Mouse (Mus musculus) heart, embryonic 14.5 days (tissue): ENCODE measurements around the gene Ptgis. TPM values are rescaled to one million over a fixed set of nuclear protein-coding genes. Genes with fewer than 3 reads are reported as not detected.

Experiments
- ATAC-seq: fragments of 200-750 bp; cut with Nextera tagmentation; 2 replicates; pipeline ENCODE4 v1.8.0; 2017; ENCODE audit warnings: low read depth, moderate TSS enrichment; ENCODE audit not compliant: insufficient number of reproducible peaks, insufficient read depth, low FRiP score
- H3K27ac ChIP-seq, 2 experiments: fragments of 200-500 bp in 1 of 2; fragments of 300-500 bp in 1 of 2; sonication (generic) in 1 of 2; replicated peaks in 1 of 2; 2 replicates each; pipeline ENCODE4 v1.5.1; 2012 to 2014; ENCODE audit warnings: low read depth in 2 of 2, low read length in 2 of 2, control low read depth in 1 of 2, mild to moderate bottlenecking in 1 of 2, mixed read lengths in 1 of 2; ENCODE audit not compliant: control insufficient read depth in 1 of 2, insufficient read depth in 1 of 2
- H3K27me3 ChIP-seq: fragments of 300-500 bp; sonication (generic); 2 replicates; pipeline ENCODE4 v1.6.1; 2014; ENCODE audit warnings: mild to moderate bottlenecking, low read length, control low read depth; ENCODE audit not compliant: control insufficient read depth, insufficient read depth
- H3K36me3 ChIP-seq: fragments of 300-500 bp; sonication (generic); 2 replicates; pipeline ENCODE4 v1.6.1; 2014; ENCODE audit warnings: mild to moderate bottlenecking, control low read depth, low read length, mixed read lengths; ENCODE audit not compliant: control insufficient read depth, insufficient read depth
- H3K4me1 ChIP-seq, 2 experiments: fragments of 200-500 bp in 1 of 2; fragments of 300-500 bp in 1 of 2; sonication (generic) in 1 of 2; 2 replicates each; pipeline ENCODE4 v1.6.1; 2012 to 2014; ENCODE audit warnings: low read length in 2 of 2, control low read depth in 1 of 2, mixed read lengths in 1 of 2; ENCODE audit not compliant: control insufficient read depth in 2 of 2, insufficient read depth in 2 of 2
- H3K4me2 ChIP-seq: fragments of 300-500 bp; sonication (generic); 2 replicates; pipeline ENCODE4 v1.6.1; 2014; ENCODE audit warnings: mild to moderate bottlenecking, low read length
- H3K4me3 ChIP-seq, 2 experiments: fragments of 200-500 bp in 1 of 2; fragments of 300-500 bp in 1 of 2; sonication (generic) in 1 of 2; 2 replicates each; pipeline ENCODE4 v1.5.1; 2012 to 2014; ENCODE audit warnings: low read length in 2 of 2, mild to moderate bottlenecking in 2 of 2, control low read depth in 1 of 2, low read depth in 1 of 2, moderate library complexity in 1 of 2; ENCODE audit not compliant: control insufficient read depth in 1 of 2, insufficient read depth in 1 of 2
- H3K9ac ChIP-seq: fragments of 300-500 bp; sonication (generic); 2 replicates; pipeline ENCODE4 v1.6.1; 2014; ENCODE audit warnings: mild to moderate bottlenecking, low read length
- H3K9me3 ChIP-seq: fragments of 300-500 bp; sonication (generic); 2 replicates; pipeline ENCODE4 v1.6.1; 2016; ENCODE audit warnings: low read length, control low read depth; ENCODE audit not compliant: control insufficient read depth
- WGBS: fragments of 180-500 bp; shearing (Covaris S2); extraction: QIAGEN DNeasy Blood & Tissue Kit; methylation state at CpG from one replicate; pipeline ENCODE4 v1.1.7; 2014; 5-methylcytosine and 5-hydroxymethylcytosine counted together
- polyA plus RNA-seq: library from polyadenylated mRNA; unstranded; fragments of >200 nt; fragmentation: Nextera tagmentation; extraction: Ambion mirVana; gene quantifications from 2 replicates; pipeline ENCODE4 v1.2.1, GENCODE M21; 2014

Ptgis gene
- polyA plus RNA-seq, 1 experiment from 2014 or later, result 21.2 TPM

- H3K36me3 ChIP-seq, result peaks cover 13% of the 10 kb centered on the region; the same call in 1 of the 2 replicates
- H3K9ac ChIP-seq, result no peak overlapping the region
- no peaks in the 10 kb centered on the region for H3K4me1 ChIP-seq
- no peak overlapping the region for H3K4me3 ChIP-seq
- 51% methylated on average over 8 of the region's 8 CpGs for WGBS
- no peak overlapping the region for H3K27ac ChIP-seq
- no peak for ATAC-seq
- H3K27me3 ChIP-seq, result no peaks in the 10 kb centered on the region
- H3K4me2 ChIP-seq, result no peak overlapping the region
- H3K9me3 ChIP-seq, result no peaks in the 10 kb centered on the region
Observed at GRCm38 (mm10) chr2:167219154-167219775, 21.1 kb downstream of the Ptgis start.

DNA sequence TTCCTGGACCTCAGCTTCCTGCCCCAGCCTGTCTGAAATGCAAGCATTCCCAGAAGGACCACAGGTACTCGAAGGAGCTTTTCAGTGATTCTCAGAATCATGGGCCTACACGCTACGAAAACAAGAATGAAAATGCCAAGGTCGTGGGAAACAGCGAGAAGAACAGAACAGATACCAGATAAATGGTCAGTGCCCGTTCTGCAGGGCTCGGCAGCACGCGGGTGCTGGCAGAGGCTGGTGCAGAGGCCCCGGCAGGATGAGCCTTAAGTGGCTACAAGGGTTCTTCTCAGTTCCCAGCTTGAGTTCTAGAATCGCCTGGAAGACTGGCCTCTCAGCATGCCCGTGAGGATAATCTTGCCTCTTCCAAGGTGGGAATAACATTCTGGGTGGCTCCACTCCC, 26.7 kb downstream of the Ptgis start:
- no peak overlapping the region for H3K27ac ChIP-seq
- WGBS, result 91% methylated on average over 12 of the region's 12 CpGs

GRCm38 (mm10) chr2:167213076-167213475, 27.3 kb downstream of the Ptgis start:
- Histone ChIP-seq H3K4me2 (no peak overlapping the region), H3K27me3 (no peaks in the 10 kb centered on the region), H3K9ac (no peak overlapping the region), H3K27ac (no peak overlapping the region), H3K9me3 (no peaks in the 10 kb centered on the region), H3K36me3 (no peaks in the 10 kb centered on the region), H3K4me1 (peaks cover 16 to 25% of the 10 kb centered on the region in 2 experiments), H3K4me3 (no peak overlapping the region)
- WGBS, result 88% methylated on average over 3 of the region's 3 CpGs
- ATAC-seq, result no peak

More for the DNA sequence above, 26.7 kb downstream of the Ptgis start:
- H3K9me3 ChIP-seq, result no peaks in the 10 kb centered on the region
- ATAC-seq, result no peak
- no peak overlapping the region for H3K4me3 ChIP-seq
- no peak overlapping the region for H3K4me2 ChIP-seq
- no peak overlapping the region for H3K9ac ChIP-seq
- H3K36me3 ChIP-seq, result no peaks in the 10 kb centered on the region
- no peaks in the 10 kb centered on the region for H3K27me3 ChIP-seq
- peaks cover 13 to 22% of the 10 kb centered on the region in 2 experiments for H3K4me1 ChIP-seq

GRCm38 (mm10) chr2:167212551-167212950, 27.9 kb downstream of the Ptgis start:
- no peaks in the 10 kb centered on the region for H3K9me3 ChIP-seq
- H3K27ac ChIP-seq, result peak overlapping the region in 1 of 2 experiments; percentile 42; a peak in 1 of 4 replicates
- 32% methylated on average over 6 of the region's 6 CpGs for WGBS
- H3K9ac ChIP-seq, result no peak overlapping the region
- H3K4me3 ChIP-seq, result no peak overlapping the region
- ATAC-seq, result peak; percentile 42; the same call in 1 of the 2 replicates
- 0 out of 2 replicates have a peak overlapping the region, but pooled peaks have one; percentile 16 for H3K4me2 ChIP-seq
- no peaks in the 10 kb centered on the region for H3K27me3 ChIP-seq
- no peaks in the 10 kb centered on the region for H3K36me3 ChIP-seq
- peaks cover 20 to 25% of the 10 kb centered on the region in 2 experiments for H3K4me1 ChIP-seq

- no peaks in the 10 kb centered on the region for H3K27me3 ChIP-seq
- peaks cover 20 to 25% of the 10 kb centered on the region in 2 experiments for H3K4me1 ChIP-seq
- WGBS, result 86% methylated on average over 3 of the region's 3 CpGs
- peak overlapping the region in 1 of 2 experiments; percentile 42; a peak in 1 of 4 replicates for H3K27ac ChIP-seq
- no peaks in the 10 kb centered on the region for H3K9me3 ChIP-seq
- H3K4me3 ChIP-seq, result no peak overlapping the region
- no peak overlapping the region for H3K4me2 ChIP-seq
- H3K9ac ChIP-seq, result no peak overlapping the region
- no peaks in the 10 kb centered on the region for H3K36me3 ChIP-seq
- no peak for ATAC-seq
Observed at GRCm38 (mm10) chr2:167212089-167212488, 28.3 kb downstream of the Ptgis start.

GRCm38 (mm10) chr2:167209900-167210299, 30.5 kb downstream of the Ptgis start:
- no peak overlapping the region for H3K4me3 ChIP-seq
- H3K9ac ChIP-seq, result no peak overlapping the region
- H3K27me3 ChIP-seq, result no peaks in the 10 kb centered on the region
- 68% methylated on average over 9 of the region's 9 CpGs for WGBS
- H3K9me3 ChIP-seq, result no peaks in the 10 kb centered on the region
- peaks cover 20 to 25% of the 10 kb centered on the region in 2 experiments for H3K4me1 ChIP-seq
- no peak overlapping the region for H3K27ac ChIP-seq
- ATAC-seq, result no peak
- no peaks in the 10 kb centered on the region for H3K36me3 ChIP-seq
- H3K4me2 ChIP-seq, result no peak overlapping the region

DNA sequence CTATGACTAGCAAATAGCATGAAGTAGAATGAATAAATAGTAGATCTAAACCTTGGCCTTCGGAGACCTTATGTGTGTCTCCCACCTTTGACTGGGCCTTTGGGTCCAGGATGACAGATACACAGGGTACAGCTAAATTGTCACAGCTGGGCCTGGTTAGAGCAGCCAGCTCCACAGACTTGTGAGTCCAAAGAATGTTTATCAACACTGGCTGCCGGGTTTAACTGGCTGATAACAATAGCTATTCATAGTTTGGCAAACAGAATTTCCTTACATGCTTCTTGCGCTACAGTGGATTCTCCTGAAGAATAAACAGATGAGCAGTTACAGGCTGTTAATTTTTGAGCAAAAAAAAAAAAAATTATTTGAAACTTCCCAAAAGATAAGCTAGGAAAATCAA, 31.4 kb downstream of the Ptgis start:
- peaks cover 20 to 25% of the 10 kb centered on the region in 2 experiments for H3K4me1 ChIP-seq
- H3K36me3 ChIP-seq, result no peaks in the 10 kb centered on the region
- no peaks in the 10 kb centered on the region for H3K9me3 ChIP-seq
- no peak overlapping the region for H3K4me3 ChIP-seq
- 0 out of 2 replicates have a peak overlapping the region, but pooled peaks have one; percentile 15 for H3K4me2 ChIP-seq
- ATAC-seq, result no peak
- WGBS, result 43% methylated on average over 3 of the region's 3 CpGs
- no peaks in the 10 kb centered on the region for H3K27me3 ChIP-seq
- no peak overlapping the region for H3K27ac ChIP-seq
- no peak overlapping the region for H3K9ac ChIP-seq
